In genomic region chr19:38206669-38207068, GRCm38 (mm10) we compare ENCODE assay signal across 9 mouse cellular contexts. TPM values are rescaled to one million over a fixed set of nuclear protein-coding genes. Genes with fewer than 3 reads are reported as not detected.
DNase-seq lines count a peak whose midpoint lies in the region; ATAC-seq and TF ChIP-seq lines count a peak whose summit lies in the region.
"Had no signal": no experiment of that assay in that cellular context is flagged by ENCODE, and none has a peak within 500 bp of the region (broad histone marks: within the 10 kb centered on the region; RNA-seq: fewer than 3 reads in every experiment).

No protein-coding gene starts in this region.

- ATAC-seq in limb, embryonic 11.5 days (ENCODE audit: insufficient number of reproducible peaks, low FRiP score, low TSS enrichment, low read depth): no peak

- no peaks in the 10 kb centered on the region for H3K4me1 ChIP-seq in kidney, adult 2 months (ENCODE audit: control insufficient read depth, insufficient read depth, low read length)
- H3K4me1 ChIP-seq in bone marrow, adult 2 months (ENCODE audit: control insufficient read depth, insufficient read depth, low read length): no peaks in the 10 kb centered on the region
- no peaks in the 10 kb centered on the region for H3K4me1 ChIP-seq in limb, embryonic 11.5 days (ENCODE audit: control insufficient read depth, insufficient read depth, low read length)
- H3K4me1 ChIP-seq: midbrain, embryonic 12.5 days; stomach, embryonic 15.5 days had no signal

- WGBS in kidney, adult 2 months: 78% methylated on average over 9 of the region's 9 CpGs
- WGBS in bone marrow, adult 2 months: 78% methylated on average over 9 of the region's 9 CpGs
- 66% methylated on average over 9 of the region's 9 CpGs for WGBS in limb, embryonic 11.5 days

- TF ChIP-seq CTCF in kidney, adult 2 months (conservative IDR thresholded peaks at IDR 0.05; ENCODE audit: insufficient read depth, insufficient read length, low read depth, low read length): peak; percentile 43
- peak; percentile 16; the same call in 1 of the 2 replicates for TF ChIP-seq CTCF in bone marrow, adult 2 months (IDR thresholded peaks at IDR 0.05; ENCODE audit: control insufficient read depth, insufficient read depth, low read length)

- H3K9me3 ChIP-seq in limb, embryonic 11.5 days (ENCODE audit: control insufficient read depth, low read length): no peaks in the 10 kb centered on the region
- H3K9me3 ChIP-seq: midbrain, embryonic 12.5 days; stomach, embryonic 15.5 days had no signal

- H3K36me3 ChIP-seq in kidney, adult 2 months (ENCODE audit: control insufficient read depth, insufficient read depth, low read length): peaks cover 3% of the 10 kb centered on the region
- H3K36me3 ChIP-seq in limb, embryonic 11.5 days (ENCODE audit: control insufficient read depth, insufficient read depth, low read length): no peaks in the 10 kb centered on the region; the same call in 1 of the 2 replicates

- no peak overlapping the region for H3K4me3 ChIP-seq in kidney, adult 2 months (ENCODE audit: insufficient read depth, low read depth, low read length)
- H3K4me3 ChIP-seq in bone marrow, adult 2 months (replicated peaks; ENCODE audit: control insufficient read depth, low read depth, low read length): no peak overlapping the region
- H3K4me3 ChIP-seq in limb, embryonic 11.5 days (ENCODE audit: low read depth, low read length): no peak overlapping the region
- H3K4me3 ChIP-seq: midbrain, embryonic 12.5 days; stomach, embryonic 15.5 days had no signal

- no peaks in the 10 kb centered on the region for H3K27me3 ChIP-seq in kidney, adult 2 months (replicated peaks; ENCODE audit: control insufficient read depth, insufficient read depth, low read length)
- H3K27me3 ChIP-seq in limb, embryonic 11.5 days (ENCODE audit: control insufficient read depth, insufficient read depth, low read length): no peaks in the 10 kb centered on the region
- H3K27me3 ChIP-seq: midbrain, embryonic 12.5 days; stomach, embryonic 15.5 days had no signal

- DNase-seq in kidney, adult 2 months: no peak
- DNase-seq in kidney, adult 18-20 months: no peak
- DNase-seq in ES-CJ7 (ENCODE audit: low read depth, low spot score): peak; percentile 36
- peak; percentile 50 for DNase-seq in limb, embryonic 11.5 days (ENCODE audit: low spot score)
- DNase-seq in ovary, postnatal 14 days (ENCODE audit: low spot score): no peak
- no peak for DNase-seq in ovary, postnatal 36 days (ENCODE audit: low spot score)

- no peak overlapping the region for H3K9ac ChIP-seq in limb, embryonic 11.5 days (ENCODE audit: low read length)
- H3K9ac ChIP-seq: midbrain, embryonic 12.5 days; stomach, embryonic 15.5 days had no signal

- no peak for TF ChIP-seq POLR2A in kidney, adult 2 months (IDR thresholded peaks at IDR 0.05; ENCODE audit: low read depth, low read length)
- TF ChIP-seq POLR2A in bone marrow, adult 2 months (IDR thresholded peaks at IDR 0.05; ENCODE audit: borderline replicate concordance, control insufficient read depth, low read depth, low read length): no peak

- no peak overlapping the region for H3K4me2 ChIP-seq in limb, embryonic 11.5 days (ENCODE audit: low read depth, severe bottlenecking)
- H3K4me2 ChIP-seq: midbrain, embryonic 12.5 days; stomach, embryonic 15.5 days had no signal

- no peak overlapping the region for H3K27ac ChIP-seq in kidney, adult 2 months (ENCODE audit: insufficient read depth, low read depth, low read length)
- H3K27ac ChIP-seq in bone marrow, adult 2 months (ENCODE audit: control insufficient read depth, insufficient read depth, low read depth, low read length, poor library complexity): no peak overlapping the region
- no peak overlapping the region for H3K27ac ChIP-seq in limb, embryonic 11.5 days (replicated peaks; ENCODE audit: low read depth, low read length)
- H3K27ac ChIP-seq: midbrain, embryonic 12.5 days; stomach, embryonic 15.5 days had no signal

RNA-seq across cellular contexts. Expression of gene Fra10ac1, which starts 17.3 kb away (rescaled TPM):
- polyA plus RNA-seq in kidney, adult 2 months (2012; rRNA removed): 4.0 and 4.8 TPM in 2 replicates
- 11.9 and 17.8 TPM in 2 replicates for polyA plus RNA-seq in bone marrow, adult 2 months (2011; ENCODE audit: insufficient read depth, insufficient read length, low replicate concordance, missing spikeins)
- 48.2 and 48.7 TPM in 2 replicates for polyA plus RNA-seq in limb, embryonic 11.5 days (2014; fragmentation: Nextera tagmentation; extraction: Ambion mirVana)

RNA-seq across cellular contexts. Expression of gene Lgi1, which starts 57.7 kb away (rescaled TPM):
- 0.10 and 0.28 TPM in 2 replicates for polyA plus RNA-seq in kidney, adult 2 months (2012; rRNA removed)
- polyA plus RNA-seq in bone marrow, adult 2 months (2011; ENCODE audit: insufficient read depth, insufficient read length, low replicate concordance, missing spikeins): 142 and 160 TPM in 2 replicates
- 0.30 and 0.69 TPM in 2 replicates for polyA plus RNA-seq in limb, embryonic 11.5 days (2014; fragmentation: Nextera tagmentation; extraction: Ambion mirVana)

Comparison
In these comparisons a context has a peak if more than half of its experiments do, and no peak if none do; other contexts are left out.
1. DNase-seq: peak in ES-CJ7 (single experiment) and limb, embryonic 11.5 days (single experiment); none in kidney, adult 2 months (single experiment), kidney, adult 18-20 months (single experiment), ovary, postnatal 14 days (single experiment) and ovary, postnatal 36 days (single experiment).
2. RNA of gene Lgi1, which starts 57.7 kb away (polyA plus RNA-seq): 142 to 160 TPM in bone marrow, adult 2 months; 0.30 to 0.69 TPM in limb, embryonic 11.5 days and 0.10 to 0.28 TPM in kidney, adult 2 months; every median in the first group is over 10 times any median in the second.